Mouse (Mus musculus) hindbrain, embryonic 11.5 days (tissue): ENCODE results near the gene Fam219b. TPM values are rescaled to one million over a fixed set of nuclear protein-coding genes. Genes with fewer than 3 reads are reported as not detected.

Source experiments
- ATAC-seq: fragments of 200-750 bp; cut with Nextera tagmentation; 2 replicates; pipeline ENCODE4 v1.8.0; 2017; ENCODE audit warnings: mild to moderate bottlenecking, moderate TSS enrichment, moderate library complexity; ENCODE audit not compliant: low FRiP score
- DNase-seq: peaks from one replicate; pipeline ENCODE4 v3.0.0-alpha.2; 2015; ENCODE audit warnings: low spot score
- H3K27ac ChIP-seq: fragments of 300-500 bp; sonication (generic); 2 replicates; pipeline ENCODE4 v1.5.1; 2014; ENCODE audit warnings: mild to moderate bottlenecking, low read depth, low read length
- H3K27me3 ChIP-seq: fragments of 300-500 bp; sonication (generic); 2 replicates; pipeline ENCODE4 v1.6.1; 2014; ENCODE audit warnings: mild to moderate bottlenecking, low read length, moderate library complexity, mixed read lengths; ENCODE audit not compliant: control insufficient read depth, insufficient read depth
- H3K36me3 ChIP-seq: fragments of 300-500 bp; sonication (generic); 2 replicates; pipeline ENCODE4 v1.6.1; 2014; ENCODE audit warnings: mild to moderate bottlenecking, low read length, moderate library complexity, mixed read lengths; ENCODE audit not compliant: control insufficient read depth, insufficient read depth
- H3K4me1 ChIP-seq: fragments of 300-500 bp; sonication (generic); replicated peaks from 2 replicates; pipeline ENCODE4 v1.6.1; 2014; ENCODE audit warnings: low read length, mixed read lengths; ENCODE audit not compliant: control insufficient read depth, insufficient read depth
- H3K4me2 ChIP-seq: fragments of 300-500 bp; sonication (generic); replicated peaks from 2 replicates; pipeline ENCODE4 v1.6.1; 2014; ENCODE audit warnings: mild to moderate bottlenecking, low read depth, low read length
- H3K4me3 ChIP-seq: fragments of 300-500 bp; sonication (generic); 2 replicates; pipeline ENCODE4 v1.5.1; 2014; ENCODE audit warnings: low read depth, low read length
- H3K9ac ChIP-seq: fragments of 300-500 bp; sonication (generic); 2 replicates; pipeline ENCODE4 v1.6.1; 2014; ENCODE audit warnings: low read depth, low read length
- H3K9me3 ChIP-seq: fragments of 300-500 bp; sonication (generic); 2 replicates; pipeline ENCODE4 v1.6.1; 2016; ENCODE audit warnings: low read length; ENCODE audit not compliant: control insufficient read depth
- WGBS: fragments of 180-500 bp; shearing (Covaris S2); extraction: QIAGEN DNeasy Blood & Tissue Kit; methylation state at CpG from one replicate; pipeline ENCODE4 v1.1.7; 2014; 5-methylcytosine and 5-hydroxymethylcytosine counted together
- polyA plus RNA-seq: library from polyadenylated mRNA; unstranded; fragments of >200 nt; fragmentation: Nextera tagmentation; extraction: Ambion mirVana; gene quantifications from 2 replicates; pipeline ENCODE4 v1.2.1, GENCODE M21; 2014

Gene Fam219b
- polyA plus RNA-seq, 1 experiment from 2014 or later, result 17.7 TPM

DNA sequence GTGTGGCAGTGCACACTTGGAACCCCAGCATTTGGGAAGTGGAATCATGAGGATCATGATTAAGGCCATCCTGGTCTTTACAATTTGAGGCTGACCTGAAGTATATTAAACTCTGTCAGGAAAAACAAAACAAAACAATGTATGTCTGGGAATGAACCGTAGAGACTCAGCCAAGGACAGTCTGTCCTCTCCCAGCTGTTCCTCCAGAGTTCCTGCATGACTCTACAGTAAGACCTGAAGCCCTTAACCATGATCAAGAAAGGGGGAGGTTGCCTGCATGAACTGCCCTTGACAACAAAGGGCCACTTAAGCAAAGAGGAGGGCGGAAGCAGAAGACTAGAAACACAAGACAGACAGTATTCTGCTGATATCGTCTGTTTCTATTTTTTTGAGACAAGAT lies 38.2 kb downstream of the Fam219b start:
- Histone ChIP-seq H3K9ac (no peak overlapping the region), H3K27me3 (no peaks in the 10 kb centered on the region), H3K9me3 (no peaks in the 10 kb centered on the region), H3K4me2 (no peak overlapping the region), H3K4me3 (no peak overlapping the region), H3K36me3 (peaks cover 5% of the 10 kb centered on the region; the same call in 1 of the 2 replicates), H3K27ac (no peak overlapping the region), H3K4me1 (no peaks in the 10 kb centered on the region)
- ATAC-seq (no peak), DNase-seq (no peak)
- WGBS, result 87% methylated on average over 3 of the region's 3 CpGs

DNA sequence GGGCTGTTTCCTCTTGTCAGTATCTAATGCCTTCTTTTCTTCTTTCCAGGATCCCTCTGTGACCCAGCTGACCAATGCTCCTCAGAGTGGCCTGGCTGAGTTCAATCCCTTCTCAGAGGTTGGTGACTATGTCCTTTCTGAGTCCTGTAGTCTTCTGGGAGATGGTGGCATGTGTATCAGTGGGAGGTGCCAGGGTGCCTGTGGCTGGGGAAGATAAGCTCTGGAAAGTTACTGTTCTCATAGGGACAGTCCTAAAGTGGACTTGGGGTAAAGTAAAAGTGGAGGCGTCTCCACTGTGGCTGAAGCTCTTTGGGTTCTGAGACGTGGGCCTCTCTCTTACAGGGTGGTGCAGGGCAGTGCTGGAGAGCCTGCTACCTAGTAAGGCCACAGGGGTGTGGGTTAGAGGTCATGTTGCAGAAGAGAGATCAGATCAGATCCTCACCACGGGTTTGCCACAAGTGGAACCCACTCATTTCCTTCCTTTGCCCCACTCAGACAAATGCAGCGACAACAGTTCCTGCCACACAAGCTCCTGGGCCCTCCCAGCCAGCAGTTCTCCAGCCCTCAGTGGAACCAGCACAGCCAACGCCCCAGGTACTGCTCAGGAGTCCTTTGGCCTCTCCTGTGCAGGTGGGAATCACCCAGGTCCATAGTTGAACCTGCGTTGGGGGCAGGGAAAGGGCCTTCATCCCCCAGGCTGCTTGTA lies 40.0 kb downstream of the Fam219b start:
- Histone ChIP-seq H3K36me3 (peaks cover 5% of the 10 kb centered on the region; the same call in 1 of the 2 replicates), H3K27ac (no peak overlapping the region), H3K9me3 (no peaks in the 10 kb centered on the region), H3K4me1 (no peaks in the 10 kb centered on the region), H3K9ac (no peak overlapping the region), H3K4me2 (no peak overlapping the region), H3K27me3 (no peaks in the 10 kb centered on the region), H3K4me3 (no peak overlapping the region)
- ATAC-seq, result no peak
- no peak for DNase-seq
- WGBS, result 87% methylated on average over 6 of the region's 6 CpGs

DNA sequence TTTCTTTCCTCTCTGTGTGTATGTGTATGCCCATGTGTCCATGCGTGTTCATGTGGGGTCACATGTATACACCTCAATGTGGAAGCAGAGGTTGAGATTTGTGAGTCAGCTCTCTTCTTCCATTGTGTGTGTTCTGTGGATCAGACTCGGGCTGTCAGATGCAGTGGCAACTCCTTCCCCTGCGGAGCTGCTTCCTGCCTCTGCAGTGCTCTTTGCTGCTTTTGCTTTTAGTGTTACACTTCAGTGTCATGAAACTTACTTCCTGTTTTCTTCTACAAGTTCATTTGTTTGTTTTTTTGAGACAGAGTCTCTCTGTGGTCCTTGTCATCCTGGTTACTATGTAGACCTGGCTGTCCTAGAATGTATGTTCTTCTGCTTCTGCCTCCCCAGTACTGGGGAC lies 47.7 kb downstream of the Fam219b start:
- Histone ChIP-seq H3K4me2 (no peak overlapping the region), H3K27ac (no peak overlapping the region), H3K36me3 (no peaks in the 10 kb centered on the region), H3K9ac (no peak overlapping the region), H3K27me3 (no peaks in the 10 kb centered on the region), H3K4me1 (no peaks in the 10 kb centered on the region), H3K9me3 (no peaks in the 10 kb centered on the region), H3K4me3 (no peak overlapping the region)
- 85% methylated on average over 3 of the region's 3 CpGs for WGBS
- ATAC-seq, result no peak
- no peak for DNase-seq

DNA sequence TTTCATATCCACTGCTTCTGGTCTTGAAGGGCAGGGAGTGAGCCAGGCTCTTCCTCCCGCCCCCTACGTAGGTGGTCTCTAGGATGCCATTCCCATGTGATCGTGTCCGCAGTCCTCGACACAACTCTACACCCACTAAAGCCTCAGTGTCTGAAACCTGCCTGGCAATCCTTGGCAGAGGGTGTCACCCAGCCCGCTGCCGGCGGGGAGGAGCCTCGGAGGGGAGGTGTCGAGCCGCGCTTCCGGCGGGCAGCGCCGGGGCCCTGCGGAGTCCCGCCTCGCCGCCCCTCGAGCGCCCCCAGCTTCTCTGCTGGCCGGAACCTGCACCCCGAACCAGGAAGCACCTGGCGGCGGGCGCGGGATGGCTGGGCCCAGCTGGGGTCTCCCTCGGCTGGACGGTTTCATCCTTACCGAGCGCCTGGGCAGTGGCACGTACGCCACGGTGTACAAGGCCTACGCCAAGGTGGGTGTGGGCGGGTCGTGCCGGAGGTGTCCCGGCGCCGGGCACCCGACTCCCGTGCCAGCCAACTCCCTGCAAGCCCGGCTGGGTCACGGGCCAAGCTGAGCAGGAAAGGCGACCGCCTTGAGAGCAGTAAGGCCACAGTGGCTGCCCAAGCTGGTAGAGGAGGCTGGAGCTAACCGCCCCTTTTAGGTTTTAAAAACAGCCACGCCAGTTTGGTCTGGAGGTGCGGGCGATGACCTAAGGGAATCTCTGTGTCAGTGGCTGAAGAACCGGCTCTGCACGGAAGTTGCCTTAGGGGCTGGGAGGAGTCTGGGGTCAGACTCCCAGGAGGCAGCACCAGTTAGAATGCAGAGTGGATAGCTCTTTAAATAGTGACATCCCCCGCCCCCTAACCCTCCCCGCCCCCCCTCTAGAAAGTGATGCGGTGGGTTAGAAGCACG lies 52.1 kb downstream of the Fam219b start, which contains the start of gene Ulk3:
Gene Ulk3, plus strand, starts transcription at position 229 of the 903 bp plus-strand sequence.
- no peaks in the 10 kb centered on the region for H3K36me3 ChIP-seq
- peak within 1 kb of the TSS; percentile 76 for H3K9ac ChIP-seq
- ATAC-seq (peak; percentile 78), DNase-seq (peak; percentile 77)
- under 1% methylated on average over 58 of the region's 58 CpGs for WGBS
- no peaks in the 10 kb centered on the region for H3K27me3 ChIP-seq
- peak within 1 kb of the TSS; percentile 93 for H3K4me2 ChIP-seq
- H3K4me3 ChIP-seq, result peak within 1 kb of the TSS; percentile 79
- H3K4me1 ChIP-seq, result no peaks in the 10 kb centered on the region
- H3K27ac ChIP-seq, result peak within 1 kb of the TSS; percentile 70
- no peaks in the 10 kb centered on the region for H3K9me3 ChIP-seq

DNA sequence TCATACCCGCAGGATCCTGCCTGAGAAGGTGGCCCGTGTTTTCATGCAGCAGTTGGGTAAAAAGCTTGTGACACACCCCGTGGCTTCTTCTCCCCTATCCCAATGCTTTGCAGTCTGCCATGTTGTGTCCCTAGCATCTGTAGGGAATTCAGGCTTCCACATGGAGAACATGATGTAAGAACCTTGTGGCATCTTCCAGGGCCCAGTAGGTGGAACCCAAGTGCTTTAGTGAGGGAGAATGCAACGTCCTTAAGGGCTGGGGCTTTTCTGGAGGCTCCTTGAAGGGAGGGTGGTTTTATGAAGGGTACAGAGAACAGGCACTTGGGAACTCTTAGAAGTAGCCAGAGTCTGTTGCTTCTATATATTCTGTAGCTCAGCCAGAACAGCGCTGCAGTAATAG lies 53.4 kb downstream of the Fam219b start:
- H3K9me3 ChIP-seq, result no peaks in the 10 kb centered on the region
- H3K27ac ChIP-seq, result no peak overlapping the region
- no peak overlapping the region for H3K4me3 ChIP-seq
- ATAC-seq, result no peak
- H3K27me3 ChIP-seq, result no peaks in the 10 kb centered on the region
- no peaks in the 10 kb centered on the region for H3K4me1 ChIP-seq
- no peak for DNase-seq
- H3K36me3 ChIP-seq, result 0 out of 2 replicates have a peak, but pooled peaks cover 2% of the 10 kb centered on the region
- H3K4me2 ChIP-seq, result no peak overlapping the region
- WGBS, result 34% methylated on average over 5 of the region's 5 CpGs
- H3K9ac ChIP-seq, result no peak overlapping the region

Other genes with a start within 250 kb of the Fam219b start
- 16.5 and 19.8 TPM in 2 replicates for gene Ppcdc, start 97.4 kb upstream of the Fam219b start, polyA plus RNA-seq
- 17.7 and 18.3 TPM in 2 replicates for gene Scamp5, start 69.5 kb upstream of the Fam219b start, polyA plus RNA-seq
- gene Rpp25, start 33.5 kb upstream of the Fam219b start, polyA plus RNA-seq, result 7.7 and 10.5 TPM in 2 replicates
- gene Cox5a, start 16.3 kb upstream of the Fam219b start, polyA plus RNA-seq, result 702 and 724 TPM in 2 replicates
- 50.0 and 52.7 TPM in 2 replicates for gene Mpi, start 15.2 kb downstream of the Fam219b start, polyA plus RNA-seq
- 57.6 and 57.8 TPM in 2 replicates for gene Scamp2, start 23.4 kb downstream of the Fam219b start, polyA plus RNA-seq
- 5.2 and 8.6 TPM in 2 replicates for gene Ulk3, start 51.9 kb downstream of the Fam219b start, polyA plus RNA-seq
- gene Cplx3, start 68.8 kb downstream of the Fam219b start, polyA plus RNA-seq, result 0.09 and 0.11 TPM in 2 replicates
- not detected in 2 replicates for gene Lman1l, start 83.2 kb downstream of the Fam219b start, polyA plus RNA-seq
- gene Csk, start 116.1 kb downstream of the Fam219b start, polyA plus RNA-seq, result 29.4 and 30.7 TPM in 2 replicates
- gene Cyp1a2, start 146.2 kb downstream of the Fam219b start, polyA plus RNA-seq, result not detected in 2 replicates
- not detected in 2 replicates for gene Cyp1a1, start 150.4 kb downstream of the Fam219b start, polyA plus RNA-seq
- gene Edc3, start 171.0 kb downstream of the Fam219b start, polyA plus RNA-seq, result 23.7 and 28.4 TPM in 2 replicates
- 83.8 and 91.4 TPM in 2 replicates for gene Clk3, start 228.3 kb downstream of the Fam219b start, polyA plus RNA-seq